Mouse (Mus musculus): ENCODE results near the gene Kcns3.
"Not testable (repeated sequence)": the region's sequence is repeated elsewhere in the genome, so short reads cannot be mapped to it uniquely, and the experiment has no call there.

Kcns3 gene

GRCm38 (mm10) chr12:11086866-11087265 lies 64.0 kb downstream of the Kcns3 start:
- DNase-seq (ENCODE audit: low read depth in 2 of 2, low spot score in 2 of 2): no peak

- DNase-seq (ENCODE audit: low read depth in 2 of 2, low spot score in 2 of 2): no peak
Measured at GRCm38 (mm10) chr12:11071079-11071478, 79.8 kb downstream of the Kcns3 start.

DNA sequence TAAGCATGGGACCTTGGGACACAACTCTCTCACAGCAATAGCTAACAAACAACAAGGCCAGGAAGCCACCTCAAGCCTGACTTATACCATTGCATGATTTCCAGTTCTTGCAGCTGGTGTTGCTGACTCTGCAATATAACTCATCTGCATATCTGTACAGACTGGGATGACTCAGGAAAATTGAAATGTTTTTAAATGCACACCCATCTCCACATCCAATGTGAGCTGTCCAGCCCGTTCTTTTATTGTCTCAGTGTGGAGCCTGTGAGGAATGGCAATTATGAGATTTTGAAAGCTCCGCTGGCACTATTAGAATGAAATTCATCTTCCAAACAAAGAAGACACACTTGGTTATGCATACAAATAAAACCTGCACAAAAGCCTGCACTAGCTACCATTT lies 84.0 kb downstream of the Kcns3 start:
- DNase-seq (ENCODE audit: low read depth in 2 of 2, low spot score in 2 of 2): no peak

- not testable (repeated sequence) for DNase-seq (ENCODE audit: low read depth in 2 of 2, low spot score in 2 of 2)
Measured at GRCm38 (mm10) chr12:11052676-11053075, 98.2 kb downstream of the Kcns3 start.

DNA sequence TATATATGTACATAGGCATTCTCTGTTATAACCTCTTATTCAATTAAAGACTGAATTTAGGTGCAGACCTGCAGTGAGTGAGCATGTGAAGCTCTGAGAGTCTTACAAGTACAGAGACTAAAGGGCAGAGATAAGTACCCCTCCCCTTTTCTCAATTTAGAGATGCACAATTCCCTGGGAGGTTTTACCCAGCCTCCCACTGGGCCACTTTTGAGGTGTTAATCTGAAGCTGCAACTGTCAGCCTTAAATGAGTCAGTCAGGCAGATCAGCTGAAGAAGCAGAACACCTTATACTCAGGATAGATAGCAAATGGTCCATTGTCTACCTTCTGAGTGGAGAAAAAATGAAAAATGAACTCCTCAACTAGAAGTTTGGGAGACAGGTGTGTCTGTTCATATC lies 109.0 kb downstream of the Kcns3 start:
- no peak for DNase-seq (ENCODE audit: low read depth in 2 of 2, low spot score in 2 of 2)
